Mouse (Mus musculus) kidney, postnatal 36 days (tissue): Measurements from ENCODE around the gene Dock1.
A peak's percentile ranks its signal among the peaks of the same experiment; 100 is the strongest.

Source experiments
- DNase-seq, 2 experiments: peaks; one replicate each; pipeline ENCODE4 v3.0.0; 2021 to 2022; ENCODE audit warnings: mixed read lengths in 2 of 2

Gene Dock1

DNA sequence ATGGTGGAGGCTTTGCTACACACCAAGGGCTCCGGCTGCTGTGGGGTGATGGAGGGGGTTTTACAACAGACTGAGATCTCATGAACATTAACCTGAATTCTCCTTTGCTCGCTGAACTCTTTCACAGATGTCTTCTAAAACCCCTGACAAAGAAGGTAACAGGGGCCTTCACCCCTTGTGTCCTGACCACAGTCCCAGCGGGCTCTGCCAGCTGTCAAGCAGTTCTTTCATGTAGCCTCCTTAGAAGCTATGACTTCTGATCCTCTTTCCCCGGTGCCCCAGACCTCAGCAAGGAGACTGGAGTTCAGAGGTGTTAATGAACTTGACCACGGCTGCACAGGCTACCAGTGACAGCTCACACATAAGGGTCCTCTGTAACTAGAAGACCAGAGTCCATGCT lies 393.4 kb downstream of the Dock1 start:
- no peak for DNase-seq

DNA sequence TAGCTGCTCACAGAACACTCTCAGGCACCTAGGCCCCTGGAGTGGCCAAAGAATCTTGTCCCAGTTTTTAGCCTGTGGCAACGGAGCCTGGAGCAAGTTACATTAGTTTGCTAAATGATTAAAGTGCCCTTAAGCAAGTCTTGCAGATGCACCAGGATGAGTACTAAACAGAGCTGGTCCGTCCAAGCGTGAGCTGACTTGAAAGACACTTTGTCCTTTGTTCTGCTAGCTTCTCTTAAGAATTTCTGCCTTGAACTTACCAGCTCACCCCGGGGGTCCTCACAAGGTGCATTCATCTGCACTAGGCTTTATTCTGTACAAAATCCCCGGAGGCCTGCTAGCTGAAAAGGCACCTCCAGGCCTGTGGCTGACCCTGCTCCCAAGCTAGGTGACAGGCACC lies 394.8 kb downstream of the Dock1 start:
- peak in 1 of 2 experiments; percentile 8 for DNase-seq

DNA sequence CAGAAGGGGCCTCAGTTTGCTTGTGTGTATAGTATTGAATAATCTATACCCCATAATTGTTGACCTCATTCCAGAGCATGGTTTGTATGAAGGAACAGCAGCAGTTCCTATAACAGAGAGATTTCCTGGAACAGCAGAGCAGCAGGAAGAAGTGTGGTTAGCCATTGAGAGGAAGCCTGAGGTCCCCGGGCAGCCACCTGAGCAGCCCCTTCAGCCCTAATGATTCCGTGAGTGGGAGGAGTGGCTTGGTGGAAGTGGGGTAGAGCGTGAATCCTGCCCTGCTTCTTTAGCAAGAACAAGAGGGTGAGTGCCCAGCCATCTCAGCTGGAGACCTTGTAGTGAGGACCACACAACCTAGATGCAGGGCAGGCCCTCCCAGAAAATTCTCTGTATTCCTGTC lies 398.4 kb downstream of the Dock1 start:
- no peak for DNase-seq

DNA sequence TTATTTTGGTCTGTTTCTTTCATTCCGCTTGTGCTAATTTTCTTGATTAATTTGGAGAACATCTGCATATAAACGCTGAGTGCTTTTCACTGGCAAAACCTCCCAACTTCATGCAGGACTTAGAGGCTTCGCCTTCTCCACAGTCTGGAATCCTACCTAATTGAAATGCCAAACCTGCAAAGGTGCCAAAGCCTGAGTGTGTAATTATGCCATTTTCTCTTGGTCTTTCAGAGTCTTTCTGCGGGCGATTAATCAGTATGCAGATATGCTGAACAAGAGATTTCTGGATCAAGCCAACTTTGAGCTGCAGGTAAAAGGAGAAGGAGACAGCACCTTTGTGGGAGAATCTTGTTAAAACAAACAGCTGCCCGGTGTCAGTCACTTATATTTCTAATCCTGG lies 406.4 kb downstream of the Dock1 start:
- peak; percentile 17 to 59 for DNase-seq

DNA sequence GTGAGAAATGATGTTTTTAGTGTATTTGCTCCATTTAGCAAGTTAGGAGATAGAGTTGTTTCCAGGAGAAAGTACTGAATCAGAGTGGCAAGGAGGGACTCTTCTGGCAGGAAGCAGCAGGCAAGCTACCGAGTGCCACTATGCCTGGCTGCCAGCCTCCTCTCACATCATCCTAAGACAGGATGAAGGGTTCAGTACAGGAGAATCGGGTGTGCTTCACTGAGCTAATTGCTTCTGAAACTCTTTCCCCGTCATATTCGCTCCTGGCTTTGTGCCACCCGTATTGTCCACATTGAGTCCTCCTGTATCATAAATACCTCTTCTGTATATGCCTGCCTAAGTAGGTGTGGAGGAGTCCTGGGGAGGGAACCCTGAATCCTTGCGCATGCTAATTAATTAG lies 406.9 kb downstream of the Dock1 start:
- DNase-seq = peak in 1 of 2 experiments; percentile 6

DNA sequence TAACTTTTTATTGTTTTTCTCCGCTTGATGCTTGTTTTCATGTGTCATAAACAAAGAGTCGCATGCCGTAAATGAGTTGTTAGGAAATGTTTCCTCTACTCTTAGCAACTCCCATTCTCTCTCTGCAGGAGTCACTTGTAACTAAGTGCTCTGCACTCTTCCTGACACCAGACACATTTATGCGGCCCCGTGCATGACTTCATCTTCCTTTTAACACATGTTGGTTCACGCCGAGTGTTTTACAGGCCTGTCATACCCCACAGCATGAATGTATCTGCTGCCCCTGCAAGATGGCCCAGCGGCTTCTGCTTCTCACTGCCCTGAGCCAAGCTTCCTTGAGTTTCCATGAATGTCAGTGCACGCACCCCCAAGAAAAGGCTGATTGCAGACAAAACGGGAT lies 407.4 kb downstream of the Dock1 start:
- no peak for DNase-seq

DNA sequence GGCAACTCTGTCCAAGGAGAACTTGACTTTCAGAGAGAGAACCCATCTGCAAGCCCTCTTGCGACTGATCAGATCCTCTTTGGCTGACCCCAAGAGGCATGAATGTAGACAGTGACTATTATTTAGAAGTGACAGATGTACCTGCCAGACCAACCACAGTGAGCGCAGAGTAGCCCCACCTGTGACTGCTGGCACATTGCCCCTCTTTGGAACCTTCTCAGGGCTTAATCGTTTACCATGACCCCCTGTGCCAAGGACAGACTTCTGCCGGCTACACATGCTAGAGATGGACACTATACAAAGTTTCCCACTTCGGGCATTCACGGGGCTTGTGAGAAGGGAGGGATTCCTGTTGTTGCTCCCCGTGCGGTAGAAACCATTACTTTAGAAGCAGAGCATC lies 413.0 kb downstream of the Dock1 start:
- peak; percentile 59 to 74 for DNase-seq

DNA sequence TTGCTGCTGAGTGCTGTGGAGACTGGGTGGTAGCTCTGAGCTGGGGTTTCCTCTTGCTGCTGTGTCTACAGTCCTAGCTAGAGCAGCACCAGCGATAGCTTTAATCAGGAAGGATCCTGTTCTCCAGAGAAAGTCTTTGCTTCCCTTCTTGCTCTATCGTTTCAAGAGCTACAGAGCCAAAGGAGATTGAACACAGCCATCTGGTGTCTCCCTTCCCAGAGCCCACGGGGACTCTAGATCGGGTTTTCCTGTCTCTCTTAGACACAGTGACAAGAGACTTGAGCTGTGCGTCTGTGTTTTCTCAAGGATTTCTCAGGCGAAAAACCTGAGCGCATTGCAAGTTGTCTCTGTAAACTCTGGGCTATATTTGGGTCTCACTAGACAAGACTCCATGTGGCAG lies 413.6 kb downstream of the Dock1 start:
- DNase-seq = no peak

DNA sequence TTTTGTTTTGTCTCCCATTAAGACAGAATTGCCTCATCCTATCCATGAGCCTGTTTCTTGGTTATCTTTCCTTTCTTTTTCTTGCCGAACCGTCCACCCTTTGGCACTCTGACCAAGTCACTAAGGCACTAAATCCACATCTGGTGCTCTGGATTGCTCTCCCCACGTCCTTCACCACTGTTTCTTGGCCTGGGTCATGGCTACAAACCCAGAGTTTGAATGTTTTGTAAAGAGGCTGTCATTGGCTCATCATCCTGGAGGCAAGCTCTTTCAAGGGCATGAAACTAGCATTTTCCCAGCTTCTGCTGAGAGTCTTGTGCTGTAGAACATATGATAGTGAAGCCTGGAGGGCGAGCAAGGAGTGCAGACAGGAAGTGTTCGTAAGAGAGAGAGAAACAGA lies 416.1 kb downstream of the Dock1 start:
- DNase-seq = no peak

DNA sequence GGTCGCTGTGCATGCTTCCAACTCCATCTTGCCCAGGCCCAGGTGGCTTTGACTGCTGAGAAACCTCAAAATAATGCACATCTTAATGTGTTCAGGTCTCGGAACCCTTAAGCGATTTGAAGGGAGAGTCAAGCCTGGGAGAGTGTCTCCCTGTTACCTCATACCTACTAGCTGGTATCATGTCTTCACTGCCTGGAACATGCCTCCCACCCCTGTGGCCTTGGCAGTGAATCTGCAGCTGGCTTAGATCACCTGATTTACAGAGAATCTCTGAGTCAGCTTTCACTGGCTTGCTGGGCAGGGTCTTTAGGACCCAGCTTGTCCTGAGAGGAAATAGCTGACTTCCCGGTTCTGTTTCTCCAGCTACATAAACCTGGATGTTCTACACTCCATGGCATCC lies 419.2 kb downstream of the Dock1 start:
- no peak for DNase-seq

DNA sequence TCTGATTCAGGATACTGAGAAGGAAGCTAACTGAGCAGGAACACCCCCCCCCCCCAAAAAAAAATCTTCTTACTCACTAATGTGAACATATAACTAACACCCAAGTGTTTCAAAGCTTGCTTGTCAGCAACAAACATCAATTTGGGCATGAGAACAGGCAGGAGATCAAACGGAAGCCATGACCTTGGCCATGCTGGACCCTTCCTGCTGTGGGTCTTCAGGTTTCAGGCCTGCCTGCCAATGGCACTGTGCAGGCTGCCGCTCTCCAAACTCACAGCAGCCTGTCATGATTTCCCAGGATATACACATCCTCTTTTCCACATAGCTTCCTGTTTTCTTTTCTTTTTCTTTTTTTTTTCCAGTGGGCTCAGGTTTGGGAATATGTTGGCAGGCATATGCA lies 423.4 kb downstream of the Dock1 start:
- no peak for DNase-seq

DNA sequence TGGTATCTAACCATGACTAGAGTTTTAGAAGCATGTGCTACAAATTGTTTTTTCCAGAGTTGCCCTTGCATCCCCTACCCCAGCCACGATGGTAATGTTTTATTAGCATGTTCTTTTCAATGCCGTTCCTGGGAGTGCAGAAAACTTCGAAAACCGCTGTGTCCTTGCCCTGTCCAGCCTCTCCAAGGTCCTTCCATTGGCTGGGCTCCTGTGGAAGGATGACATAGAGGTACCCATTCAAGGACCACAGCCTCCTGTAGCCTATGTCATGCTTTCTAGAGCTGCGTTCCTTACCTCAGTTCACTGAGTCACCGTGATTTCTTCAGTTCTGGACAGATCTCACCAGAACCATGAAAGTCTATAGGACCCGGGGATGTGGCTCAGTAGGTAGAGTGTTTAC lies 431.5 kb downstream of the Dock1 start:
- DNase-seq = no peak

DNA sequence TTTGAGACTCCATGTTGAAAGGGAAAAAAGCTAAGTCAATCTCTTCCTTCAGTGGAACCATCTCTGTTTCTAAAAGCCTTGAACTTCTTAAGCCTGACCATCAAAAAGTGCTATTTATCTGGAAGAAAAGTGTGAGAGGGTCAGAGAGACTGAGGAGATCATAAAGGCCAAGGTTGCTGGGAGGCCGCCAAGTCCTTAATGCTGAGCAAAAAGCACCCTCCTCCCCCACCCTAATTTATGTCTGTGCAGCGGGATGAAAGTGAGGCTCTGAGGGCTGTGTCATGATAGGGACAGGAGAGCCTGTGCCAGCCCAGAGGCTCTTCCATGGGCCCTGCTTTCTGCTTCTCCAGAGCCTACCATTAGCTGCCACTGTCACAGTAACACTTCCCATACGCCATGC lies 436.1 kb downstream of the Dock1 start:
- DNase-seq = peak in 1 of 2 experiments; percentile 26

DNA sequence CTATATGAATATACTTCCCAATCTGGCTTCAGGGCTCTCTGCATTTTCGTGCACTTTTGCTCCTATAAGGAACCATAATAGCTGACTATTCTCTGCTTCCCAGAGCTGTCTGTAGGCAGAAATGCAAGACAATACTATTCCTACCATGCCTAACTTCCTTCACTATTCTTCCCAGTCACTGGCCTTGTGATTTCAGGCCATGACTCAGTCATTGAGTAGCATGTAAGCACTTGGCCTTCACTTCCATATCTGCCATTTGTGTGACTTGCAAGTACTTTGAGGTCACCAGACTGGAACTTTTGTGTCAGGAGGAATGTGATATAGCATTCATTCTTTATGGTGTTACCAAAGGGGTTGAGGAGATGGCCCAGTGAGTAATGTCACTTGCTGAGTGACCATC lies 439.9 kb downstream of the Dock1 start:
- DNase-seq = no peak

DNA sequence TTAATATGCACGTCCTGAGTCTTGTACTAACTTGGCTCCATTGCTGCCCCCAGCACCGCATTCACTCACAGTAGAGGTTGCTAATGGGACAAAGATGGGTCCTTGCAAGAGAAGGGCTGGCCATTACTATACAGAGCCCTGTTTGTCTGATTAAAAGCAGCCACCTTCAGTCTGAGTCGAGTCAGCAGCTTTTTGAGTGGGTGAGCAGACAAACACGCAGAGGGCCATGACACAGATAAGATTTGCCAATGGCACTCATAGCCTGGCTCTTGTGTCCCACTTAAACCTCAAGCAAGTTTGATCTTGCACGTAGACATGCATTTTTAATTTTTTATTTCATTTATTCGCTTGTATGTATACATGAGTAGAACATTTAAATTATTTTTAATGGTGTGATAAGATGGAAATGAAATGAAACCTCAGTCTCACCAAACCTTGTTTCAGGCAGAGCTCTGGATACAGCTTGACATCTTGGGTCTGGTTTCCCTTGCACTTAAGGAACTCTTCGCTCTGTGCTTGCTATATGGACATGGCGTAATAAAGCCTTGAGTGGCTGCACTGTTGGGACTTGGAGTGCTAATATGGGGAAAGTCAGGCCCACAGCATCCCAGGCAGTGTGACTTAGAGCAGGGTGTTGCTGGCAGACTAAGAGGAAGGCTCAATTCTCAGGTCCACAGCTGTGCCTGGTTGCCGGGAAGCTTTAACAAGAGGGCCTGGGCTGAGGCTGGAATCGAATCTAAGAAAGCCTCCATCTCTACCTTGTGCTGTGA lies 455.0 kb downstream of the Dock1 start:
- DNase-seq = no peak

DNA sequence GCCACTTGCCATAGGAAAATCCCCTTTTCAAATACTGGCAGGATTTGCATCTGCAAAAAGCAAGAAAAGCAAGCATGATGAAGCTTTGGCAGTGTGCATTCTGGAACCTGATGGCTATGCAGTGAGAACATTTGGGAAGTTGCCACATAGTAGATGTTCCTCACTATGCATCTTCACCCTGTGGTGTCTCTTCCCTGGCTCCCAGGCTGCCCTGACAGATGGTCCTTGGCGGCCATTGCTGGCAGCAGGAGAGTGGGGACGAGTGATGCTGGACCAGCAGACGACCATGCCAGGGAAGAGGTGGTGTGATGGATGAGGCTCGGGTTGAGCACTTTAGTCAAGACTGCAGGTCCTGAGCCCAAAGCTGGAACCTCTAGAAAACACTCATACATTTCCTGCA lies 462.0 kb downstream of the Dock1 start:
- DNase-seq = no peak

DNA sequence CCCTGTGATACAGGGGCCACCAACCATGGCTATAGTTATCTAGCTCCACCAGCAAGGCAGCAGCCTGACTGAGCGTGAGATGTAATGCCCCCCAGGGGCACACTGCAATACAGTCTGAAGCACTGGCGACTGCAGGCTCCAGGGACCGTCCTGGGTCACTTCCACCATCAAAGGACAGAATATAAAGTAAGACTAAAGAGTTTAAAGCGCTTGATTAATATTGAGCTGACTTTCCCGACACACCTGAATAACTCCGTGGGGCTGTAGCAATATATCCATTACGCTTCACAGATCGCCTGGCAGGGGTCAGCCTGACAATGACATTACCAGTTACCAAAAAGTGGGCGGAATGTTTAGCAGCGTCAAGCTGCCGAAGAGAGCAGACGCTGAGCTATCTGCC lies 464.2 kb downstream of the Dock1 start:
- DNase-seq = no peak

DNA sequence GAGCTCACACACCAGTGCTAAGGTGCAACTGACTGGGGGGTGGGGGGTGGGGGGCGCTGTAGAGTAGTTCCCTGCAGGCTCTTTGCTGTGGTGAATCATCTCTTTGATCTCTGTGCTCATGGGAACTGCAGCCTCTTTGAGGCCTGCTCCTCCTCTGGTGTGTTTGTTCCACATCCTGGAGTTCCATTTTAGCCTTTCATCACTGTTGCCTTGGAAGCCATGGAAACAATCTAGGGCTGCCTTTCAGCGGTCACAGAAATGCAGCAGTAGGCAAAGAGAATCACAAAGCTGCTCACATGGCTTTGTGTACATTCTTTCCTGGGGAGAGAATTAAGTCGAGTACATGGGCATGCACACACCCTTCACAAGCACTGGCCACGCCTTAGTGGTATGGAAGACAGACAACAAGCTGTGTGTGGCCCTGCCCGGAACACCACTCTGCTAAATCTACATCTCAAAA lies 468.7 kb downstream of the Dock1 start:
- DNase-seq = no peak

DNA sequence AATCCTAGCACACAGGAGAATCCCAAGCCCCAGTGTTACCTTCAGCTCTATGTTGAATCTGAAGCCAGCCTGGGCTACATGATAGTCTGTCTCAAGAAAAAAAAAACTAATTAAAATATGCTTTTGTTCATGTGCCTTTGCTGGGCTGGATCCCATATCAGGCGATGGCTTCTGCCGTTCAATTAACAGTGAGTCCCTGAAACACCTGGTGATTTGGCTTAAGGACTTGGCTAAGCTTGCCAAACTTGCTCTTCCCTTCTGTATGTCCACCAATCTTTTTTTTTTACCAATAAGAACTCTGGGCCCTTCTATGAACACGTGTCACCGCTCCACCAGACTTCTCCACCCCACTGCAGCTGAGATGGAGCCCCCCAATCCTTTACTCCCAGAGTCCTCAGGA lies 474.3 kb downstream of the Dock1 start:
- no peak for DNase-seq

DNA sequence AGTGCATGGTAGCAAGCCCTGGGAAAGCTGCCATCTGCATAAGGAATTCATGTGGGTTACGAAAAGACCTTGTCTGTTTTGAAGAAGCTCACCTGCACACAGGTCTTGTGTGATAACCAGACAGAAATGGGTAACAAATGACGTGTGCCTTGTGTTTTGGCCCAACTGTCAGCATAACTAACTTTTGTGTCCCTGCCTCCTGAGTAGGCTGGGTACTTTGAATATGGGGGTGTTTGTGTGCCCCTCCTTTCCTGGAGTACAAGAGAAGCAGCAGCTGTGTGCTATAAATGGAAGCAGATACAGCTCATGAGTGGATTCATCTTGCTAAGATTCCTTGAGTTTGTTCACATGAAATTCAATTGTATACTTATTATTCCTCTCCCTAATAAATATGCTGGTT lies 480.5 kb downstream of the Dock1 start:
- DNase-seq = no peak

DNA sequence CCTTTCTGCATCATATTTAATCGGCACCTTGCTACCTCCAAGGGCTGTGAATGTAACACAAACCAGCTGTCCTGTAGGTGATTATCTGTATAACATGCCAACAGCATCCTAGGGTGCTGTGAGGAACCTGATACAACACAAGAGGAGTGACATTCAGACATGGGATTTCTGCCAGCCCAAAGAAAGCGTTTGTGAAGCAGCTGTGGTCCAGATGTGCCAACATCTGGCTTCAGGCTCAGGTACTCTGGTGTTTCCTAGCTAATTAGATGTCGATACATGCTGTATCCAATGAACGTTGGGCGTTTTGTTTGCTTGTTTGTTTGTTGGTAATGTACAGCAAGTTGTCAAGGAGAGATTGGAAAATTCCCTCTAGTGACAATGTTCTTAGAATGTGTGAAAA lies 487.1 kb downstream of the Dock1 start:
- no peak for DNase-seq

DNA sequence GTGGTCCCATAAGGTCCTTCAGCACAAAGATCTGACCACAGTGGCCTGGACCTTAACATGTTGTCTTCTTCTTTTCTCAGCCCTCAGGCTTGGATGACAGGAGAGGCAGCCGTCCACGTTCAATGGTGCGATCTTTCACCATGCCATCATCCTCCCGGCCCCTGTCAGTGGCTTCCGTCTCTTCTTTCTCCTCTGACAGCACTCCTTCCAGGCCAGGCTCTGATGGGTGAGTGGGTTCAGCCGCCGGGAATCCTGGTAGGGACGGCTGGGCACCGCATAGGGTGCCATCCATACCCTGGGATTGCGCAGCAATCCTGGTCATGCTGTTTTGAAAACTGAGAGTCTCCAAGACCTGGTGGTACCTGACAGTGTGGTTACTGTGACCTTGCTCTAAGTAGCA lies 487.9 kb downstream of the Dock1 start:
- DNase-seq = no peak

DNA sequence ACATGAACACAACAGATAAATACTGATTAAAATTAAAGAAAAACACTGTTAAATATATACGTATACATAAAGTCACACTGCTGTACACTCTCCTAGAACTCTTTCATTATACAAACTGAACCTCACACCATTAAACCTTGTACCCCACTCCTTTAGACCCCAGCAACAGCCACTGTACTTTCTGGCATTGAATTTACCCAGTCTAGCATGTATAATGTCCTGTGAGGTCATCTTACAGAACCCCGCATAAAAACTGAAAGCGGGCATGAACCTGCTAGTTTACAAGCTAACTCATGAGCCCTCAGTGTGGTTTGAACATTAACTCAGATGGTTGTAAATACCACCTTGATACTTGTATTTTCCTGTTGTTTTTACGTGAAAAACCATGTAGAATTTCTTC lies 489.2 kb downstream of the Dock1 start:
- DNase-seq = no peak

DNA sequence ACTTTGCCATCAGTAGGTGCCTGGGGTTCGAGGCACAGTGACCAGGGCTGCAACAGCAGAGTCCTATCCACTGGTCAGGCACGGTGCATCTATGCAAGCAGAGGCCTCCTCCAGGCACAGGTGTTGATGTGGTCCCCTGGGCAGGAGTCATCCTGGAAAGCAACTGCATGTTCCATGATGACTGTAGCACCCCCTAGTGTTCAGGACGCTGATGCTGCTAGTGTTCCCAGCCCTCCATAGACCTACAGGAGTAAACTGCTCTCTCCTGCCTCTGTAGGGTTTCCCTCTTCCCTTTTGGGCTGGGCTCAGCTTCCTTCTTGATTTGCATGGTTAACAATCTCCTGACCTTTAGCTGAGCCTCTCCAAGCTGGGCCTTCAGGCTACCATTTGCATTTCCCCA lies 494.7 kb downstream of the Dock1 start:
- peak; percentile 55 to 82 for DNase-seq

DNA sequence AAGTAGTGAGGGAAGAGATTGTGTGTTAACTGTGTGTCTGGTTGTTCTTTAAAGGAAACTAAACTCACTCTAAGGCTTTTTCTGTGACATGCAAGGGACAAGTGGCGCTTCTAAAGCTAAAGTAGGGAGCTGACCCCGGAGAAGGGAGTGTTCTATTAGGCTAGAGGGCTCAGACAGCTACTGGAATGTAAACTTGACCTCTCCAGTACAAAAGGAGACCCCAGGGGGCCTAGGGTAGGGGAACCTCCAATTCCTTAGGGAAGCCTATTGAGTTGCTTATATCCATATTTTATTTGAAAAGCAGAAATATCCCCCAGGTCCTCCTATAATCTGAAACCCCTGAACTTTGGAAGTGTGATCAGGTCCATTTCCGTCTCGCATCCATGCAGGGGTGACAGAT lies 499.5 kb downstream of the Dock1 start:
- DNase-seq = no peak
